Mouse (Mus musculus) embryonic facial prominence, embryonic 12.5 days (tissue): Measurements from ENCODE around the gene Epas1. TPM values are rescaled to one million over a fixed set of nuclear protein-coding genes. Genes with fewer than 3 reads are reported as not detected.

Experiments
- polyA plus RNA-seq: library from polyadenylated mRNA; unstranded; fragments of >200 nt; fragmentation: Nextera tagmentation; extraction: Ambion mirVana; gene quantifications from 2 replicates; pipeline ENCODE4 v1.2.1, GENCODE M21; 2016

The Epas1 gene
- polyA plus RNA-seq, 1 experiment from 2014 or later, result 2.9 TPM

Other genes starting within 250 kb of the Epas1 start
- 0.36 and 0.43 TPM in 2 replicates for gene Gm10309, start 248.5 kb upstream of the Epas1 start, polyA plus RNA-seq
- gene Tmem247, start 163.6 kb downstream of the Epas1 start, polyA plus RNA-seq, result not detected in 2 replicates
- gene Atp6v1e2, start 194.2 kb downstream of the Epas1 start, polyA plus RNA-seq, result not detected in 2 replicates
- gene Rhoq, start 209.4 kb downstream of the Epas1 start, polyA plus RNA-seq, result 26.6 and 30.0 TPM in 2 replicates